Mouse (Mus musculus) liver, adult 2 months (tissue): ENCODE measurements around the gene C5ar2.

ENCODE experiments used
- CTCF ChIP-seq: fragments of 200-500 bp; IDR thresholded peaks from 2 replicates; pipeline ENCODE4 v1.5.1; 2011; ENCODE audit warnings: low read depth, low read length, control low read depth
- POLR2A ChIP-seq: fragments of 200-500 bp; IDR thresholded peaks from 2 replicates; pipeline ENCODE4 v1.6.1; 2011; ENCODE audit warnings: low read length, control low read depth; ENCODE audit not compliant: insufficient read depth; ENCODE audit errors: extremely low read depth

GRCm38 (mm10) chr7:16207496-16207895 is 36.5 kb downstream of the C5ar2 start:
- no peak for TF ChIP-seq POLR2A
- no peak for TF ChIP-seq CTCF
